Mouse (Mus musculus): ENCODE data around the gene Rrm1.

Gene Rrm1

DNA sequence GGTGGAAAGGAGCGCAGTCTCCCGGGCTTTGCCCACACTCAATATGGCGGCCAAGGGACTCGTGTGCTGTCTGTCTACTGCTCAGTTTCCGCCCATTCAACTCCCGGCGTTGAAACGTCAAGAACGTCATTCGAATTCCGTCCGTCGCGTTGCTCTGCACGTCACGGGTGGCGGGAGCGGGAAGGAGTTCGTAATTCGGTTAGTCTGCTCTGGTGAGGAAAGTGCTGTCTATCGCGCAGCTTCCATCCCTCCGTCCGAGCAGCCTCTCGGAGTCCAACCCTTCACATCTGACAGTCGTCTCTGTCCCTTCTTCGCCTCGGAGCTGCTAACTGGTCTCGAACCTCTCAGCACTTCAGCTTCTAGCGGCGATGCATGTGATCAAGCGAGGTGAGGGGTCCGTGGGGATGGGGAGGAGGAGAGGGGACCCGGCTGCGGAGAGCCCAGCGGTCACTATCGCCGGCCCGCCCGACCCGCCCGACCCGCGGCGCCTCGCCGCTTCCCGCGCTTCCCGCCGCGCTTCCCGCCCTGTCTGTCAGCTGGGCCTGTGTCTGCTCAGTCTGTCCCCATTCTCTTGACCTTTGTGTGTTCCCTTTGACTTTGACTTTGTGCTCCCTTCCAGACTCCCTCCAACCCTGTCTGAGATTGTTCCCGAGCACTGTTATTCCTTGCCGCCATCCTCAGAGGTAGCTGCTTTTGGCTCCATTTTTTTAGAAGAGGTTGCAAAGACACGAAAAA lies at the start of gene Rrm1:
TSS of gene Rrm1 (plus strand) at position 39 of the 735 bp plus-strand sequence.
- peak; percentile 99 for DNase-seq

GRCm38 (mm10) chr7:102393898-102394297 lies 47.6 kb upstream of the Rrm1 start:
- DNase-seq, result no peak

GRCm38 (mm10) chr7:102395894-102396293 lies 45.6 kb upstream of the Rrm1 start:
- peak; percentile 91 for DNase-seq

DNA sequence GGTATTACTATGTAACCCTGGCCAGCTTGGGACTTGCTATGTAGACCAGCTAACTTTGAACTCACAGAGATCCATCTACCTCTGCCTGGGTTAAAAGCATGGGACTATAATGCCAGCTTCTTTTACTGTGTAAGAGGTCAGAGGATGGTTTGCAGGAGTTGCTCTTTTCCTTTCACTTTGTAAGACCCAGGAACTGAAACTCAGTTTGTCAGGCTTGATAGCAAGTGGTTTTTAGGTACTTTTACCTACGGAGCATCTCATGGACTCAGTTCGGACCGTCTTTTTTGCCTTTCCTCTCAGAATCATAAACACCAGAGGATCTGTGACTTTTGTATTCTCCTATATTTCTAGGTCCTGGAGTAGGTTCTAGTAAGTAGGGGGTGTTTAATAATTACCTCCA lies 45.2 kb upstream of the Rrm1 start:
- DNase-seq, result no peak

DNA sequence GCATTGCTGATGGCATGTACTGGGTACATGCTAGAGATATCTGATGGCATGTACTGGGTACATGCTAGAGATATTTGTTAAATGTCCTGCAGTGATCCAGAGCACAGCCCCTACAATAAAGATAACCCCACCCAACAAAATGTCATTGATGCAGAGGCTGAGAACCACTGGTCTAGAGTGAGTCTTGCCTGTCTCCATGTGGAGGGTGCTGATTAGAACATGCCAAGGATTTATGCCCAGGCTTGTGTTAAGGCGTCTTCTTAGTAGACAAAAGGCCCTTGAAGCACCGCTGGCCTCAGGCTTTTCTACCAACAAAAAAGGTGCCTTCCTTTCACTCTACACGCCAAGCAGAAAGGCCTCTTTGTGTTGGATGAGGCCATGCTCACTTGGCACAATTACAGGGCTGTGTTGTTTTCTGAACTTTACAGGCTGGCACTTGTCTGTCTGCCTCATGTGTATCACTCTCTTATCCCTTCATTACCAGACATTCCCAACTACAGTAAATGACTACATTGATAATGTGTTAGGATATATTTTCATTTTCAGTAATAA lies 42.2 kb upstream of the Rrm1 start:
- peak; percentile 51 for DNase-seq

- DNase-seq, result no peak
Measured at GRCm38 (mm10) chr7:102404118-102404517, 37.4 kb upstream of the Rrm1 start.

- no peak for DNase-seq
Measured at GRCm38 (mm10) chr7:102407440-102407839, 34.1 kb upstream of the Rrm1 start.

DNA sequence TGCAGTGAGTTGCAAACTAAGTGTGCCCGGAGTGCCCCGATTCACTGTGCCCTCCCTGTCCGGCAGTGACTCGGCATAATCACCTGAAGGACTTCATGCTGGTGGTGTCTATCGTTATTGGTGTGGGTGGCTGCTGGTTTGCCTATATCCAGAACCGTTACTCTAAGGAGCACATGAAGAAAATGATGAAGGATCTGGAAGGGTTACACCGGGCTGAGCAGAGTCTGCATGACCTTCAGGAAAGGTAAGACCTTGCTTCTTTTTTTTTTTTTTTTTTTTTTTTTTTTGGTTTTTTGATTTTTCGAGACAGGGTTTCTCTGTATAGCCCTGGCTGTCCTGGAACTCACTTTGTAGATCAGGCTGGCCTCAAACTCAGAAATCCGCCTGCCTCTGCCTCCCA lies 26.2 kb upstream of the Rrm1 start:
- DNase-seq, result peak; percentile 55

DNA sequence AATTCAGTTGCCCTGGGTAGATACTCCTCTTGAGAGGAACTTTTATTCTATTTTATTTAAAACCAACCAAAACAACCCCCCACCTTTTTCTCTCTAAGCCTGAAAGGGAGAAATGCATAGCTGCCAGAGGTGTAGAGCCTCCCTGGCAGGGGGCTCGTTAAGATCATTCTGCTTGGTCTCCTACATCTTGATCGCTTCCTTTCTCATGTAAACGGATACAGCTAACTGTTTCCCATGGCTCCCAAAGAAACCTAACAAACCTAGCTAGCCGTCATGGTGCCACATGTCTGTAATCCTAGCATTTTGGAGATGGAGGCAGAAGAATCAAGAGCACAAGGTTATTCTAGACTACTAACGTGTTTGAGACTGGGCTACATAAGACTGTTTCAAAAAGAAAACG lies 25.7 kb upstream of the Rrm1 start:
- peak; percentile 64 for DNase-seq

DNA sequence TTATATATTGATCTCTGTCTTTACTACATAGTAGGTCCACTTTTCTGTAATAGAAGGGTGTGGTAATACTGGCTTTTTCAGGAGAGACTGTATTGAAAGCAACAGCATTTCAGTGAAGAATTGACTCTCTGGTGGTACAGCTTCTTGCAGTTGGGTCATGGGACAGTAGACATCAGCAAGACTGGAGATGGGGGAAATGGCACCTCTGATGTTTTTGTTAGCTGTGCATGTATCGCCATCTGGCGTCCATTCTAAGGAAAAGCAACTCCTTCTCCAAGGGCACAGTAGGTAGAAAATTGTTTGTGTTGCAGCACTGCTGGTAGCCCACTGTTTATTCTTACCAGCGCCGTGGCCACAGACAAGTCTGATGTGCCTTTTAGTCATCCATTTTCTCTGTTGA lies 24.1 kb upstream of the Rrm1 start:
- peak; percentile 91 for DNase-seq

- peak; percentile 84 for DNase-seq
Measured at GRCm38 (mm10) chr7:102422036-102422435, 19.5 kb upstream of the Rrm1 start.

DNA sequence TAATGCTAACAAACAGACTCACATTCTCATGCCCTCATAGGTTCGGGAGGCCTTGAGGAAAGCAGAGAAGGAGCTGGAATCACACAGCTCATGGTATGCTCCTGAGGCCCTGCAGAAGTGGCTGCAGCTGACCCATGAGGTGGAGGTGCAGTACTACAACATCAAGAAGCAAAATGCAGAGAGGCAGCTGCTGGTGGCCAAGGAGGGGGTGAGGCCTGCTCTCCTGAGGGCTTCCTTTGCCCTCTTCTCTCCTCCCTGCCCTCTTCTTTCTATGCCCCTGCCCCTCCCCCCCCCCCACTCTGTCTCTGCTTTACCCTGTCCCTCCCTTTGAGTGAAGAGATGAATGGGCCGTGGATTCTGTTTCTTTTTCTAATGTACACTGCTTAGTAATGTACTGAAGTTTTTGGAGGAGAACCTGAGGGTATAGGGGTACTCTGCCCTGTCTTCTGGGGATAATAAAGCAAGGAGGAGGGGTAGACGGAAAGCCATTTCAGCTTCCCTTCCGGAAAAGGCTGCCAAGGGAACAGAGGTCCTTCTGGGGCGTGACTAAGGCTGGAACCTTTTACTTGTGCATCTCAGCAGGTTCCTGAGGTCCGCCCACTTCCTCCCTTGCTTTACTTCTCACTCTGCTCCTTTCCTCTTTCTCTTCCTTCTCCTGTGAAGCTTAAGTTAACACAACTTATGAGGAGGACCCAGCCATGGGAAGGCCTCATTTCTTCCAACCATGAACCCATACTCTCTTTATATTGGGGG lies 15.4 kb upstream of the Rrm1 start:
- peak; percentile 86 for DNase-seq

- peak; percentile 55 for DNase-seq
Measured at GRCm38 (mm10) chr7:102434344-102434743, 7.2 kb upstream of the Rrm1 start.

DNA sequence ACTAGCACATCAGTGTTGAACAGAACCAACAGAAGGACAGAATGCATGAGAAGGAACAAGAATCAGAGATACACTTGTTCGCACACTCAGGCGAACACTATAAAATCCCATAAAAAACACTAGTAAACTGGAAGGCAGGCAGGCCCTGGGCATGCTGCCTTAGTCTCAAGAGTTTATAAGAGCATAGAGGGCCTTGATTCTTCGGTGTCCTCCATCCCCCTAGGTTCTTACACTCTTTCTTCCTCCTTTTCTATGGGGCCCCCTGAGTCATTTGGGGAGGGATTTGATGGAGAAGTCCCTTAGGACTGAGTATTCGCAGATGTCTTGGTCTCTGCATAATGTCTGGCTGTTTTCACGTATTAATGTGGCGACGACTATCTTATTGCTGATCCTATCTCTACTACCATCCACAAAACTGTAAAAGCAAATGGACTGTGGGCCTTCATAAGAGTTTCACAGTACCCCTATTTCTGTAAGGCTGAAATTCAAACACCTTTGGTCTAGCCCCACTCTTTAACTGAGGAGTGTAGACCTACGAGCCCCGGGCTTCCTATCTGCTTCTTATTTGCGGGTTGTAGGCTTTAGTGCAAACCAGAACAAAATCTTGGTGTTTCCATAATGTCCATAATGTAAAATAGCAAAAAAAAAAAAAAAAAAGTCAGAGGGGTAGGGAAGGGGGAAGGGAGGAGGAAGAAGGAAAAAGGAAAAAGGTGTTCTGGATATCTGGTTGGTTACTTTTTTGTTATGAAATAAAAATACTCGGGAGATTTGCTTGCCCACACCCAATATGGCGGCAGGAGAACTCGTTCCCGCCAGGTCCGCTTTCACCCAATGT lies 456 bp upstream of the Rrm1 start:
- peak; percentile 73 for DNase-seq

DNA sequence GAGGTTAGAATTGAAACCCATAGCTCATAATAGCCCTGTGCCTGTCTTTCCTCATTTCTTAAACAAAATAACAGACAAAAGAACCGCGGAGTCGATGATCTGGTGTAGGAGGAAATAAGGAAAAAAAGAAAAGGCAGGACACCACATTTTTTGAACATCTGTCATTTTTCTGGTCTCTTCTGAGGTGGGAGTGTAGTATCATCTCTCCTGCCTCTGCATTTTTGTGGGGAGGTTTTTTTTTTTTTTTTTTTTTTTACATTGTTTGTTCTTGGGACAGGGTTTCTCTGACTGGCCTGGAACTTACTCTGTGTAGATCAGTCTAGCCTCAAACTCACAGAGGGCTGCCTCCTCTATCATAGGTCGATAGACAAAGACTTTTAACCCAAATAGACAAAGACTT lies 937 bp downstream of the Rrm1 start:
- no peak for DNase-seq

DNA sequence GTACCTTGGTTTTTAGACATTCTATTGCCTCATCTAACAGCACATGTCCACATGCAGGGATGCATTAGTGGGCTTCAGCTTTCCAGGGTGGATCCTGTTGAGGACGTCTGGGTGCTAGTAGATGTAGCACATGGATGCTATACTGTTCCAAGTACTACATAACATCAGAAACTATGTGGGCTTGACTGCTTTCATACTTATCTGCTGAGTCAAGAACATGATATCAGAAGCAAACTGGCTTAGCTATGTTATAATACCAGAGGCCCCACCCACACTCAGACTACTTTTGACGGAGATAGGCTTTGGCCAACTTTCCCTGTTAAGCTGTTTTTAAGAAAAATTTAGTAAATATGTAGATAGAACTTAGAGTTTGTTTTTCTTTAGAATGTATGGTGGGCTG lies 2.8 kb downstream of the Rrm1 start:
- DNase-seq, result peak; percentile 65

- DNase-seq, result peak; percentile 45
Measured at GRCm38 (mm10) chr7:102446438-102446837, 4.9 kb downstream of the Rrm1 start.

GRCm38 (mm10) chr7:102458618-102459380 lies 17.3 kb downstream of the Rrm1 start:
- DNase-seq, result peak; percentile 17

DNA sequence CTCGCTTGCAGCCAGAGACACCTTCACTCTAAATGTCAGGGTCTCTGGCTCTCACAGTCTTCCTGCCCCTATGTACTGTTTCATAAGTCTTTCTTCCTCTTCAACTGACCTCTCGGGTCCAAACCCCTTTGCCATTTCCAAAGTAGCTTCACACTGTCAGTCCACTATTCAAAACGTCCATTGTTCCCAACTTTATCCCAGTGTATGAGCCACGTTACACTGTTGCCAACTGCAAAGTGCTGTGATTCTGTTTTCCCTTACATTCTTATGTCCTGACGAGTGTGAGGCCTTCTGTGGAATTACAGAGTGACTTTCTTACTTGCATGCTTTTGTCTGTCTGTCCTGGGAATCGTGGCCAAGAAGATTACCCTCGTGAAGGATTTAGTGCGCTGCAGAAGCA lies 26.1 kb downstream of the Rrm1 start:
- DNase-seq, result peak; percentile 62

DNA sequence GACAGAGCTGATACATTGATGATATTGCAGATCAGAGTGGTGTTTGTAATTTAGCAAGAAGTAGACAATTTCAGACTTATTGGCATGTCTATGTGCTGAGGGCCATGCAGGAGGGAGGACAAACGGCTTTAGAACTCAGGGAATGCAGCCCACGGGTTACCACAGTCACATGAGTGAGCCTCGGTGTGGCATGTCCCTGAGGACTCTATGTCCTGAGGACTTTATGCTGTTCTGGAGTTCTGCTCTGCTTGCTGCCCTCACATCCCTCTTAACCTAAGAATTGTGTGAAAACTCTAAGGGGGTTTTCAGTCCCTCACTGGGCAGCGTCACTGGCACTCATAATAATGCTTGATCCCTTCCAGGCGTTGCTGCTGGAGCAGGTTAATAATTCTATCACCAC lies 31.2 kb downstream of the Rrm1 start:
- peak; percentile 73 for DNase-seq

DNA sequence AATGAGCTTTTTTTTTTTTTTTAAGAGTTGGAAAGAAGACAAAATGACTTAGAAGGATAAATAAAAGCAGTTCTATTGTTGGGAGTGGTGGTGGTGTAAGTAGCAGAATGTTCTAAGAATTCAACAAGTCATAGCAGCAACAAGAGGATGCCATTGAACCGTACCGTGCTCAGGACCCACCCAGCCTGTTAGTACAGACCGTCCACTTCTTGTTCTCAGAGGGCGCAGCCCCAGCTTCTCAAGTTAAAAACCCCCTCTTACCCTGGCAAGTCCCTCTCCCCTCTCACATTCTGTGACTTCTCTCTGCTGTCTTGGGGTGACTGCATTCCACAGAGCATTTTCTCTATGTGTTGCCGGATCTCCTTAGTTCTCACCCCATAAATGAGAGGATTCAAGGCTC lies 35.1 kb downstream of the Rrm1 start:
- peak; percentile 74 for DNase-seq

DNA sequence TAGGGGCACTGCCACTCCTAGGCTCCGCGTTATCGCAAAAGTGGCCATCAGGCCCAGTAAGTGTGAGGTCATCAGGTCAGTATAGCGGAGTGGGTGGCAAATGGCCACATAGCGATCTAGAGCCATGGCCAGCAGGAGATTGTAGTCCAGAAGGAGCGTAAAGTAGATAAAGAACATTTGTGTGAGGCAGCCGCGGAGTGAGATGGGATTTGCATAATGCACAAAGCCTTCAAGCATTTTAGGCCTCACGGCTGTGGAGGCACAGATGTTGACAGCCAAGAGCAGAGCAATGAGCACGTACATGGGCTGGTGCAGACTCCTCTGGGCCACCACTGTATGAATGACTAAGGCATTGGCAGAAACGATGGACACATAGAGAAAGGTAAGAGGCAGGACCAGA lies 35.9 kb downstream of the Rrm1 start:
- DNase-seq, result peak; percentile 72
